Mouse (Mus musculus) neural tube, embryonic 12.5 days (tissue): ENCODE measurements around the gene Kxd1. TPM values are rescaled to one million over a fixed set of nuclear protein-coding genes. Genes with fewer than 3 reads are reported as not detected.

Source experiments
- polyA plus RNA-seq: library from polyadenylated mRNA; unstranded; fragments of >200 nt; fragmentation: Nextera tagmentation; extraction: Ambion mirVana; gene quantifications from 2 replicates; pipeline ENCODE4 v1.2.1, GENCODE M21; 2016

The Kxd1 gene
- polyA plus RNA-seq, 1 experiment from 2014 or later: 50.3 TPM

Other genes with a start within 250 kb of the Kxd1 start
- gene Homer3, start 245.1 kb downstream of the Kxd1 start, polyA plus RNA-seq: 94.3 and 99.6 TPM in 2 replicates
- 50.4 and 50.8 TPM in 2 replicates for gene Ddx49, start 225.5 kb downstream of the Kxd1 start, polyA plus RNA-seq
- 266 and 267 TPM in 2 replicates for gene Cope, start 225.4 kb downstream of the Kxd1 start, polyA plus RNA-seq
- 13.7 and 16.4 TPM in 2 replicates for gene Cers1, start 212.2 kb downstream of the Kxd1 start, polyA plus RNA-seq
- 2.3 and 3.9 TPM in 2 replicates for gene Gdf1, start 198.1 kb downstream of the Kxd1 start, polyA plus RNA-seq
- gene Upf1, start 174.7 kb downstream of the Kxd1 start, polyA plus RNA-seq: 29.4 and 31.3 TPM in 2 replicates
- gene Comp, start 154.4 kb downstream of the Kxd1 start, polyA plus RNA-seq: 0.42 and 0.68 TPM in 2 replicates
- gene Crtc1, start 88.4 kb downstream of the Kxd1 start, polyA plus RNA-seq: 22.3 and 24.6 TPM in 2 replicates
- gene Klhl26, start 51.0 kb downstream of the Kxd1 start, polyA plus RNA-seq: 20.4 and 22.5 TPM in 2 replicates
- 37.9 and 38.3 TPM in 2 replicates for gene Tmem59l, start 40.6 kb downstream of the Kxd1 start, polyA plus RNA-seq
- gene Crlf1, start 34.8 kb downstream of the Kxd1 start, polyA plus RNA-seq: 1.9 and 4.5 TPM in 2 replicates
- 123 and 135 TPM in 2 replicates for gene Rex1bd, start 21.2 kb downstream of the Kxd1 start, polyA plus RNA-seq
- 766 and 781 TPM in 2 replicates for gene Uba52, start 17.2 kb downstream of the Kxd1 start, polyA plus RNA-seq
- gene Fkbp8, start 232 bp downstream of the Kxd1 start, polyA plus RNA-seq: 349 and 353 TPM in 2 replicates
- gene Ell, start 11.5 kb upstream of the Kxd1 start, polyA plus RNA-seq: 17.8 and 19.5 TPM in 2 replicates
- 116 TPM in 2 replicates for gene Isyna1, start 66.4 kb upstream of the Kxd1 start, polyA plus RNA-seq
- gene Ssbp4, start 80.9 kb upstream of the Kxd1 start, polyA plus RNA-seq: 139 and 144 TPM in 2 replicates
- gene Lrrc25, start 88.2 kb upstream of the Kxd1 start, polyA plus RNA-seq: 0.68 and 1.3 TPM in 2 replicates
- gene Gdf15, start 104.5 kb upstream of the Kxd1 start, polyA plus RNA-seq: 0.14 TPM in 1 of 2 replicates, not detected in the other
- gene Pgpep1, start 132.4 kb upstream of the Kxd1 start, polyA plus RNA-seq: 181 and 188 TPM in 2 replicates
- gene Lsm4, start 145.3 kb upstream of the Kxd1 start, polyA plus RNA-seq: 264 and 277 TPM in 2 replicates
- gene Jund, start 171.0 kb upstream of the Kxd1 start, polyA plus RNA-seq: 248 and 267 TPM in 2 replicates
- gene Iqcn, start 175.5 kb upstream of the Kxd1 start, polyA plus RNA-seq: 0.06 and 0.16 TPM in 2 replicates
- gene Gm3336, start 190.6 kb upstream of the Kxd1 start, polyA plus RNA-seq: not detected in 2 replicates
- gene Pde4c, start 195.8 kb upstream of the Kxd1 start, polyA plus RNA-seq: 0.19 and 0.41 TPM in 2 replicates
- 184 and 199 TPM in 2 replicates for gene Rab3a, start 226.7 kb upstream of the Kxd1 start, polyA plus RNA-seq
- gene Mpv17l2, start 233.0 kb upstream of the Kxd1 start, polyA plus RNA-seq: 45.0 and 51.2 TPM in 2 replicates
- 84.0 and 84.6 TPM in 2 replicates for gene Pik3r2, start 248.8 kb upstream of the Kxd1 start, polyA plus RNA-seq